Mouse (Mus musculus) ES-Bruce4 (cell line): ENCODE data around the gene Tor4a. TPM values are rescaled to one million over a fixed set of nuclear protein-coding genes. Genes with fewer than 3 reads are reported as not detected.

Experiments
- H3K27ac ChIP-seq: 2 replicates; pipeline ENCODE4 v1.5.1; 2012; ENCODE audit warnings: low read length, inconsistent platforms; ENCODE audit not compliant: insufficient read depth
- H3K27me3 ChIP-seq: 2 replicates; pipeline ENCODE4 v1.6.1; 2012; ENCODE audit warnings: mild to moderate bottlenecking, low read length, inconsistent platforms; ENCODE audit not compliant: control insufficient read depth, poor library complexity, insufficient read depth, severe bottlenecking
- H3K36me3 ChIP-seq: 2 replicates; pipeline ENCODE4 v1.6.1; 2012; ENCODE audit warnings: inconsistent platforms, mild to moderate bottlenecking, low read length, moderate library complexity; ENCODE audit not compliant: control insufficient read depth, poor library complexity, insufficient read depth, severe bottlenecking
- H3K4me1 ChIP-seq: one replicate; pipeline ENCODE4 v1.8.1; 2011; ENCODE audit warnings: low read length; ENCODE audit not compliant: control insufficient read depth, insufficient read depth
- H3K4me3 ChIP-seq: 2 replicates; pipeline ENCODE4 v1.5.1; 2011; ENCODE audit warnings: low read depth, mild to moderate bottlenecking, low read length
- H3K9ac ChIP-seq: 2 replicates; pipeline ENCODE4 v1.6.1; 2012; ENCODE audit warnings: low read depth, mild to moderate bottlenecking, inconsistent platforms; ENCODE audit not compliant: poor library complexity, severe bottlenecking
- H3K9me3 ChIP-seq: replicated peaks from 2 replicates; pipeline ENCODE4 v1.6.1; 2012; ENCODE audit warnings: mild to moderate bottlenecking, low read length, inconsistent platforms; ENCODE audit not compliant: control insufficient read depth, poor library complexity, insufficient read depth, severe bottlenecking
- CTCF ChIP-seq: IDR thresholded peaks from one replicate; pipeline ENCODE4 v1.8.1; 2011; ENCODE audit warnings: low read depth, low read length
- EP300 ChIP-seq: IDR thresholded peaks from 2 replicates; pipeline ENCODE4 v1.6.1; 2011; ENCODE audit warnings: low read depth, low read length; ENCODE audit not compliant: insufficient read depth
- POLR2A ChIP-seq: IDR thresholded peaks from one replicate; pipeline ENCODE4 v1.8.1; 2011; ENCODE audit warnings: low read length; ENCODE audit not compliant: insufficient read depth
- polyA plus RNA-seq: library from polyadenylated mRNA; stranded (reverse); fragments of >200 nt; gene quantifications from 2 replicates; pipeline ENCODE4 v1.2.4, GENCODE M21; 2011; ENCODE audit warnings: low read depth; ENCODE audit not compliant: missing spikeins, insufficient read depth, insufficient read length

The Tor4a gene
- polyA plus RNA-seq, 1 experiment = 4.5 TPM

- Histone ChIP-seq H3K36me3 (no peaks in the 10 kb centered on the region), H3K27me3 (no peaks in the 10 kb centered on the region), H3K9me3 (no peaks in the 10 kb centered on the region), H3K4me1 (peaks cover 3% of the 10 kb centered on the region), H3K4me3 (no peak overlapping the region), H3K9ac (no peak overlapping the region), H3K27ac (no peak overlapping the region)
- no peak for TF ChIP-seq POLR2A
- no peak for TF ChIP-seq CTCF
- TF ChIP-seq EP300 = no peak
These were observed 14.0 kb downstream of the Tor4a start for GRCm38 (mm10) chr2:25182664-25183063.

DNA sequence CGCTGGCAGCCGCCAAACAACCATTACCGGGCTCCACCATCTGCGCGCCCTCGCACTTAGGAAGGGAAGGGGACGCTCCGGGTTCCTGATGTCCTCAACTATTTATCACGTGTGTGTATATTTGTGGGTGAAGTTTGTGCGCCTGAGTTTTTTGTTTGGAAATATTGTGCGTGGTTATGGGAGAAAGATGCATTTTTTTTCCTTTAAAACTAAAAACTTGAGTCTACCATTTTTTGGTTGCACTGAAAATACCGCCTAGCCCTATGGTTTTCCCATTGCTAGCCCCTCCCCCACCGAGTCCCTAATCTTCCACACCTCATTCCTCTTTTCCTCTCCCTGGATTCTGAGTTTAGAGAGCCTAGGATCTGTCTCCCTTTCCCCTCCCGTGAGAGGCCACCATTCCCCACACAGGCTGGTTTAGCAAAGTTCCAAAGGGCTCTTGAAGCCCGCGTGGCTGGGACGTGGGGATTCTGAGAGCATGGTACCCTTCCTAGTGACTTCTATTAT is 14.7 kb downstream of the Tor4a start:
- H3K27me3 ChIP-seq = no peaks in the 10 kb centered on the region
- peak overlapping the region; percentile 64 for H3K4me3 ChIP-seq
- no peak for TF ChIP-seq POLR2A
- no peak for TF ChIP-seq CTCF
- no peak for TF ChIP-seq EP300
- peaks cover 3% of the 10 kb centered on the region for H3K4me1 ChIP-seq
- H3K9ac ChIP-seq = peak overlapping the region; percentile 36
- no peaks in the 10 kb centered on the region for H3K36me3 ChIP-seq
- H3K9me3 ChIP-seq = no peaks in the 10 kb centered on the region
- no peak overlapping the region for H3K27ac ChIP-seq

DNA sequence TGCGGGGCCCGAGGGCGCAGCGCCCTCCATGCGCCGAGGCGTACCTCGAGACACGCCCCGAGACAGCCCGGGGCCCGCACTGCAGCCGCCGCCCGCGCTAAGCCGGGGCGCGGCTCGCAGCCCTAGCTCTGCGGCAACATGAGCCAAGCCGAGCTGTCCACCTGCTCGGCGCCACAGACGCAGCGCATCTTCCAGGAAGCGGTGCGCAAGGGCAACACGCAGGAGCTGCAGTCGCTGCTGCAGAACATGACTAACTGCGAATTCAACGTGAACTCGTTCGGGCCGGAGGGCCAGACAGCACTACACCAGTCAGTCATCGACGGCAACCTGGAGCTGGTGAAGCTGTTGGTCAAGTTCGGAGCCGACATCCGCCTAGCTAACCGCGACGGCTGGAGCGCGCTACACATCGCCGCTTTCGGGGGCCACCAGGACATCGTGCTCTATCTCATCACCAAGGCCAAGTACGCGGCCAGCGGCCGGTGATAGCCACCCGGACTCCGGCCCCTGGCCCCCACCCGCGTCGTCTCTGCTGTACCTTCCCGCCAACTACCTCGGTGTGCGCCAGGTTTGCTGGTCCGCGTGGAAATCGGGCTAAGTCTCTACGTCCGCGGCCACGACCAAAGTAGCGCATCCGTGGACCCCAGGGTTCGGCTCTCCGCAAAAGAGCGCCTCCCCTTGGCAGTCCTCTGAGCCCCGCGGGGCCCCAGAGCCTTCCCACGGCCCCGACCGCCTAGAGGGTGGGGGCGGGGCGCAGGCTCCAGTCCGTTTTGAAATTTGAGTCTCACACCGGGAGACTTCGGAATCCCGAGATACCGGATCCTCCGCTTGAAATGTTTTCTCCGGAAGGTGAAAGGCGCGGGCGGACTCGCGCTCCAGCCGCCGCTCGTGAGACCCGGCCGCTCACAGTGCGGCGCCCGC is 15.5 kb downstream of the Tor4a start:
- H3K9me3 ChIP-seq = no peaks in the 10 kb centered on the region
- H3K9ac ChIP-seq = peak overlapping the region; percentile 36
- H3K27me3 ChIP-seq = no peaks in the 10 kb centered on the region
- H3K27ac ChIP-seq = no peak overlapping the region
- no peaks in the 10 kb centered on the region for H3K36me3 ChIP-seq
- H3K4me1 ChIP-seq = peaks cover 3% of the 10 kb centered on the region
- TF ChIP-seq EP300 (no peak), CTCF (peak; percentile 28), POLR2A (no peak)
- peak overlapping the region; percentile 64 for H3K4me3 ChIP-seq

DNA sequence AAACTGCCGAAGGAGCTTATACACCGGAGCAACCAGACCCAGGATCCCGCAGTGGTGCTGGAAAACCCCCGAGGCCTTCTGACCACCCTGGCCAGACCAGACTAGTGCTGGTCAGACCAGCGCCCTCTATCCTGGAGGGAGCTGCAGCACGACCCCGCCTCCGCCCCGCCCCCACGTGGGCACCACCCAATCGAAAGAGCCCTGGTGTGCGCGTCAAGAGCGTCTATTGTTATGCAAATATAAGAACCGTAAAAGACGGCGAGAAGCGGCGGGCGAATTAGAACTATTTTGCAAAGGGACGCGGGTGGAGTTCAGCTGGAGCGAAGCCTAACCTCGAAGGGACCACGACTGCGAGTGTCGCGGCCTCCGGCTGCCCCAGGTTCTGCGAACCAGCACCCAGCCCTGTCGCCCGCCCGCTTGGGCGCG is 16.2 kb downstream of the Tor4a start, which contains the start of gene Nrarp:
Gene Nrarp, plus strand, starts transcription at position 281 of the 426 bp plus-strand sequence.
- H3K36me3 ChIP-seq = no peaks in the 10 kb centered on the region
- no peak for TF ChIP-seq EP300
- TF ChIP-seq POLR2A = peak; percentile 47
- TF ChIP-seq CTCF = peak; percentile 41
- no peaks in the 10 kb centered on the region for H3K9me3 ChIP-seq
- H3K4me1 ChIP-seq = peaks cover 3% of the 10 kb centered on the region
- H3K27ac ChIP-seq = no peak within 1 kb of the TSS
- H3K4me3 ChIP-seq = peak within 1 kb of the TSS; percentile 64
- H3K27me3 ChIP-seq = no peaks in the 10 kb centered on the region
- H3K9ac ChIP-seq = peak within 1 kb of the TSS; percentile 36

GRCm38 (mm10) chr2:25179566-25180217 is 17.0 kb downstream of the Tor4a start:
- Histone ChIP-seq H3K27ac (no peak overlapping the region), H3K4me3 (peak overlapping the region; percentile 44; the same call in 1 of the 2 replicates), H3K36me3 (no peaks in the 10 kb centered on the region), H3K9ac (no peak overlapping the region), H3K9me3 (no peaks in the 10 kb centered on the region), H3K4me1 (peaks cover 2% of the 10 kb centered on the region), H3K27me3 (no peaks in the 10 kb centered on the region)
- TF ChIP-seq CTCF = no peak
